Mouse (Mus musculus) forelimb bud, embryonic 11.5 days (tissue): ENCODE results near the gene Arhgap15.
A peak's percentile ranks its signal among the peaks of the same experiment; 100 is the strongest.

ENCODE experiments used
- DNase-seq: peaks from one replicate; pipeline ENCODE4 v3.0.0-alpha.2; 2012; ENCODE audit warnings: low read depth, low spot score

Arhgap15 gene

DNA sequence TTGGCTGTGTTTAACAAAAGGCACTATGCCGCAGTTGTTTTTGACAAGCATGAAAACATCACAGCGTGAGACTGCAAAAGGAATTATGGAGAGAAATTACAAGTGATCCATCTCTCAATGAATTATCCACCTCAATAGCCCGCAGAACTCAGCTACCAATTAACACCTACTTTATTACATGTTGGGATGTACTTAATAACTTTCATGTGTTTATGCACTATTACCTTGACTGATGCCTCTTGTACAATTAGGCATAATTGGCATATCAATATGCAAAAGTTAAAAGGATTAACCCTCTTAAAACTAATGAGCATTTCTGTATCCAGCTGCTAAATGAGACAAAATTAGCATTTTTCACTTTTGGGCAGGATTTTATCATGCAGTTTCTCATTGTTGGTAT, 33.5 kb downstream of the Arhgap15 start:
- DNase-seq, result no peak

- no peak for DNase-seq
Observed at GRCm38 (mm10) chr2:43783759-43784735, 35.4 kb downstream of the Arhgap15 start.

- no peak for DNase-seq
Observed at GRCm38 (mm10) chr2:43786101-43786500, 37.5 kb downstream of the Arhgap15 start.

- DNase-seq, result no peak
Observed at GRCm38 (mm10) chr2:43787141-43787540, 38.5 kb downstream of the Arhgap15 start.

GRCm38 (mm10) chr2:43788484-43788883, 39.9 kb downstream of the Arhgap15 start:
- no peak for DNase-seq

GRCm38 (mm10) chr2:43790049-43790693, 41.5 kb downstream of the Arhgap15 start:
- DNase-seq, result no peak

GRCm38 (mm10) chr2:43791575-43791974, 43.0 kb downstream of the Arhgap15 start:
- DNase-seq, result no peak

- no peak for DNase-seq
Observed at GRCm38 (mm10) chr2:43793105-43793504, 44.5 kb downstream of the Arhgap15 start.

DNA sequence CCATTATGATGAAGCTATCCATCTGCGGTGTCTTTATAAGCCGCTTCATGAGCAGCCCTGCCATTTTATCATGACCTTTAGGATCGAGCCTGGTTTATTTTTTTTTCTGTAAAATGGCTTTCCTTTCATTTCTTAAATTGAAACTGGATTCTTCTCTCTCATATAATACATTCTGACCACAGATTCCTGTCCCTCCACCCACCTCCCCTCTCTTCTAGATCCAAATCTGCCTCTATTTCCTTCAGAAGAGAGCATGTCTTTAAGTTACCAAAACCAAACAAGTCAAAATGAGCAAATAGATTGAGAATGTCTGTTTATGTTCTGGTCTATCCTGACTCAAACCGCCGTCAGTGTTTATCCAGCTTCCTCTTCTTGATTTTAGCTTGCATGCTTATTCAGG, 46.1 kb downstream of the Arhgap15 start:
- DNase-seq, result no peak

DNA sequence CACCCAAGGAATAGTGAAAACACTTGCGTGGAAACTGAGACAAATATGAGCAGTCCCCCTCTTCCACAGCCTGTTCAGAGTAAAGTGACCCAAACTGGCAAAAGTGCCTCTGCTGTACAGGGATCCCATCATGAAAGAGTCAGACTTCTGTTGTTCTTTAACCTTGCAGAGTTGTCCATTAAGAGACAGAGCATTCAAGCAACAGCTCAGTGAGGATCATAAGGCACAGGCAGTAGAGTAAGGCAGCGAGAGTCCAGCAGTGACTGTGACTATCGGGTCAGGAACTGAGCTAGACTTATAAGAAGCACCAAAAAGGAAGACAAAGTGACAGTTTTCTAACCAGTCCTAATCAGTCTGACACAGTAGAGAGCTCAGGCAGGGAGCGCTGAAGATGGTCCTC, 47.8 kb downstream of the Arhgap15 start:
- no peak for DNase-seq

DNA sequence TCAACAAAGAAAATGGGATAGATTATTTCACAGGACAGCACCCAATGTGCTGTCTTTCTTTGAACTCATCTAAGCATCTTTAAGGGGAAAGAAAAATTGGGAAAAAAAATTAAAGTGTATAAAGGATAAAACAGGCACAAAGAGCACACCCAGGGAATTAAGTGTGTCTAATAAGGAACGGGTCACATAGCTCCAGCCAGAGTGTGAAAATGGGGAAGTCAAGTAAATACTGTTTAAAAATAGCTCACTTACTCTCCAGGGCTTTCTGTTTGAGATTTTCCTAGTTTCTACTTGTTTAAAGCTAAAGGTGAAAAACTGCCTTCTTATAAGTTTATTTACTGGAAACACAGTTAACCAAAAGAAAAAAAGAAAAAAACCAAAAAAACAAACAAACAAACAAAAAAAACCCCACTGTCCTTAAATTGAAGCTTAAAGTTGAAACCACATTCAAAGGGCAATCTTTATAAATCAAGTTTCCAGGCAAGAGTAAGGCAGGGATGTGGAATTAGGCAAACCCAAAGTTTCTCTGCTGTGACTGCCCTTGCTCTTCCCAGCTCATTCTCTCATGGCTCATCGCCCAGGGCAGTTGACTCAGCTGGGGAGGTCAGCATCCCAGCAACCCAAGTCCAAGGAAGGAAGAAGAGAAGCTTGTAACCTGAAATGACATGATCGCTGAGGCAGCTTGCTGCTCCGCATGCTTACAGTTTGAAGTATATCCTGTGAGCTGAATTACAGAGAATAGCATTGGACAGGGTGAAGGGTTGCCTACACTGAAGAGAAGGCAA, 57.5 kb downstream of the Arhgap15 start:
- DNase-seq, result no peak

DNA sequence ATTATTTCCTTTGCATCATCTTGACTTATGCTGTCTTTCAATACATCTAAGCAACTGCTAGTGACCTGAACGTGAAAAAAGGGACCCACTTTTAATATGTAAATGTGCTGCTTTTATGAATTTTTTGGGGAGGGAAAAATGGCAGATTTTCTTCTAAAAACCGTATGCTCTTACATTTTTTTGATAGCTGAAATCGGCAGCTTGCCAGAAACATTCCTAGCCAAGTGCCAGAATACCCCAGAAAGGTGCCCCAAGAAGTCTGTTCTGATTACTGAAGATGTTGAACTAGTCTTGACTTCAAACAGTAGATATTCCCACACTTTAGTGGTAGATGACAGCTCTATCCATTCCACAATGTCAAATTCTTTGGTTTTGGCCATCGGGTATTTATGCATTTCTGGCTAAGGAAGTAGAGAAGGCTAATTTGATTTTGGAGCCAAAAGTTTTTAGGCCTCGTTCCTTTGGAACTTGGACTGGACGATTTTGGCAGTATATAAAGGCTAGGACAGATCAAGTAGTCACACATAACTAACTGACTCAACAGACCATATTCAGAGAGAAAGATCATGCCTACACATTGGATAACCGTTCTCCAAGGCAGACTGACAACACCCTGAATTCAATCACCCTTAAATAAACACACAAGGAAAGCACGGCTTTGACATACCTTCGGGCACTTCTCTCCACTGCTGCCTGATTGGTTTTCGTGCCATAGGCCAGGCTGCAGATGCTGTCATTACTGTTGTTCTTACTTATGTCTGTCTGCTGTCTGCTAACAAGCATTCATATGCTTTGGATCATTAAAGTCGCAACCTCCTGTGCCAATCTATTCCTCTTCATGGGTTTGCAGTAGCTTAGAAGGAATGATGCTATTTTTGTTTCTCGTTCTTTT, 67.5 kb downstream of the Arhgap15 start:
- no peak for DNase-seq

DNA sequence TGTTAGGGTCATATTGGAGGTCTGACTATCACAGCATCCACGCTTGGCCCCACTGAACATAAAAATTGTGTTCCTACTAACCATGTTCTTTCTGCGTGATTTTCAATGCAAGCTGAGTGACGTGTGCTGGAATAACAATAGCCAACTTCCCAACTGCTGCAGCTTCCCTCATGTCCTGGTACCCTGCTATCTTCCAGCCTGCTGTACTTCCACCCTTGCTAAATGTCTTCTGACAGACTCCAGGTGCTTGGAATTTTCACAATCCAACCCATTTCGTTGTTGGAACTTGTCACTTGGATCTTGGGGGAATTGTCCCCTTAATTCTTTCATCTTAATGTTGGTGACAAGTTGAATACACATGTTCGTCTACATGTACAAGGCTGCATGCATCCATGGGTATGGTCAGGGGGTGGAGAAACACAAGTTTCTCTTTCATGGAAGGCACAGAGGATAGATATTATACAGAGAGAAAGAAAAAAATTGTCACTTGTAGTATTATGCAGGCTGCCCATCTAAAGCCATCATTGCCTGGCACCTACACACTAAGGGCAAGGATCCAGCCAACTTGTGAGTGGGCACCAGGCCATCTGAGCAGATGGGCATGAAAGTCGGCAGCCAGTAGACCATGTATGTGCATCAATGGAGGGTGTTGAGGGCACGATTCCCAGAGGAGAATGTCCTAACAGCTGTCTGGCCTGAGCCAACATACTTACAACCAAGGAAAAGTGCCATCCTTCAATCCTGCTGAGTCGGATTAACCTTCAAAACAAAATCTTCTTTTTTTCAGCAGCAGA, 68.4 kb downstream of the Arhgap15 start:
- DNase-seq, result no peak

GRCm38 (mm10) chr2:43835931-43836330, 87.3 kb downstream of the Arhgap15 start:
- no peak for DNase-seq

- no peak for DNase-seq
Observed at GRCm38 (mm10) chr2:43841644-43842043, 93.0 kb downstream of the Arhgap15 start.

DNA sequence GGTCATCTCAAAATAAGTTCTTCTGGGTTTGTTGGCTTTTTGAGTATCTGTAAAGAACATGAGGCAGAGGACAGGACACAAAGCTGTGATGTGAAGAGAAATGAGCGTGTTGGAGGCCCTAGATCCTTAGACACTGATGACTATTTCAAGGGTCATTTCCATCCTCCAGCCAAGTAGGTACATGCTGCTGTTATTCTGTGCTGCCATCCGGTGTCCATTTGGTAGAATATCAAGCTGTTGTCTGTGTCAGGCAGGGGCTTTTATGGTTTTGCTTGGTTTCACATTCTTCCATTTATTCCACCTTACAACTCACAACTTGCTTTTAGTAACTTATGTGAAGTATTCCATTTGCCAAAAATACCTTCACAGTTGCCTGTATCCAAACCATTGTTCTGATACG, 102.6 kb downstream of the Arhgap15 start:
- DNase-seq, result peak; percentile 7

DNA sequence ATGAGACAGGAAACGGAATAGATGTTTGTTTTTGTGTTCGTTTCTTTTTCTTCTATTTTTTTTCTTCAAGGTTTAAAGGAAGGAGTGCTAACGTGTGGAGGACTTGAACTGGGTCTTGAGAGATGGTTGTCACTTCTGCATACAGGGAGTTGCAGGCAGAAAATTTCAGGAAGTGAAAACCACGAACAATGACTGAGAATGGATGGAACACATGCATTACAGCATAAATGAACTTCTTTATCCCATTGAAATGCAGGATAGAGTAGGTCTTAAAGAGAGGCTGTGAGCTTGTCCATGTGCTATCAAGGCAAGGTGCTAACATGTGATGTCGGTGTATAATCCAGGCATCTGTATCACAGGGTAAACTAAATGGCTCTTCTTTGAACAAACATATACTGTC, 114.1 kb downstream of the Arhgap15 start:
- DNase-seq, result no peak

DNA sequence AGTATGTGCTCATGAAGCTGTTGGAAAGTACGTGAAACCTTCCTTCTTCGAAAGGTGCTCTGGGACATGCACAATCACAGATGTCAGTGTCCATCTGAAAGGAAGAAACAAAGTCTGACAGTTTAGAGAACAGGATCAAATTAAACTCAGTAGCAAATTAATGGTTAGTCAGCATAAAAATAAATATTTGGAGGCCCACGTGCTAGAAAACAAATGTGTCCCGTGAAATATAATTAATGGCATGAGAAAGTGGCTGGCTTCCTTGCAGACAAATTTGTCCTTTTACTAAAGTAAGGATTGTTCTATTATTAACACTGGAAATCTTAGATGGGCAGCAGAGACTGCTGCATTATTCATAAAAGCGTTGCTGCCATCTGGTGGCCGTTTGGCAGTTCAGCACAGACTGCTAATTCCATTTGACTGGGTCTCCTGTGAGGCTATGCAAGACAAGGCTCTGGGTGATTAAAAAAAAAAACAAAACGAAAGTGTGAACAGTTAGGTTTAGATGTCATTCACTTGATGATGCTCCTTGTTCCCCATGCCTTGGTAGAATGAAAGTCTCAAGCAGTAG, 153.9 kb downstream of the Arhgap15 start:
- peak; percentile 74 for DNase-seq

- no peak for DNase-seq
Observed at GRCm38 (mm10) chr2:43907496-43907895, 158.9 kb downstream of the Arhgap15 start.

DNA sequence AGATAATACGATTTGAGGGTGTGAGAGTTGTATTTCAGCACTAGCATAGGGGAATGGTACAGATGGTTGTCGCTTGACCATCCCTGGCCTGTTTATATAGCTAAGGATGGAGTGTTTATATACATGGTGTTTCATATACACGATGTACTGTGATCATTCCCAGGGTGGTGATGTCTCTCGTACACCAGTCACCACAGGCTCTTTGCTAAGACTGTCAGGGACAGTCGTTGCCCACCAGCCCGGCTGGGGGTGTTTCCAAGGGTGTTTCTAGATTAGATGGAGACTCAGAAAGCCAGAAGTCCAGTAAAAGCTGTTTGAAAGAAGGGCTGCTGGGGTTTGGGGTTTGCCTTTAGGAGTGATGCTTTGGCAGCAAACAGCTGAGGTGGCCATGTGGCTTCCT, 165.5 kb downstream of the Arhgap15 start:
- DNase-seq, result no peak
